Mouse (Mus musculus) naive thymus-derived CD4-positive, alpha-beta T cell, adult 2 months (primary cell): ENCODE results near the gene Lmx1a.

ENCODE experiments used
- DNase-seq: peaks from one replicate; pipeline ENCODE4 v3.0.0-alpha.2; 2011; ENCODE audit warnings: low read depth

The Lmx1a gene

DNA sequence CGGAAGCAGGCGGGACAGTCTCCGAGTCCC, at the start of gene Lmx1a:
Gene Lmx1a (plus strand): TSS at position 6 of the 30 bp plus-strand sequence.
- no peak for DNase-seq

DNA sequence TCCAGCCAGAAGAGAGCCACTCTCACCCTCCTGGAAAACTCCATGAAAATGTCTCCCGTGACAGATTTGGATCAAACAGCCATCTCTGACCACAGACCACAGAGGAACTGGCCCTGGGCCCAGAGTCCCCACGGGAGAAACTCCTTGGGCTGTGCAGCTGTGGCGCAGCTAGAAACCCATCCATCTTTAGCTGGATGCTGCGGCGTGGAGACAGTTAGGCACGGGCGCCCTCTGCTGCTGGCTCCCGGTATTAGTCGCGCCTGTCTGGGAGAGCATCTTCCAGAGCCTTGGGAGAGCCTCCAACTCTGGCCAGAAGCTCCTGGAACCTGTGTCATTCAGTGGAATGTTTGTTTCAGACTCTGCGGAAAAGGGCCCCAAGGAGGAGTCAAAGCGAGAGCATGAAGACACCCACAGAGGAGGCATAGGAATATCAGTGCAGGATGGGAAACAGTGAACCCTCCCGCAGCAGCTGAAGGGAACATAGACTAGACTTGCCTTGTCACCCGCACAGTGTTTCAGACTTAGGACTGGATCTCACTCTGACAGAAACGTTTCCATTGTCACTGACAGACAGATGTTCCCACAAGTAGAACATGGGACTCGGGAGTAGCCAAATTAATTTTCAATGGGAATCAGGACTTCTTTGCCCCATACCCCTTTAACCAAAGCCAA, 44.0 kb upstream of the Lmx1a start:
- DNase-seq = peak; percentile 7

GRCm38 (mm10) chr1:167648670-167649069, 40.4 kb upstream of the Lmx1a start:
- DNase-seq = no peak

DNA sequence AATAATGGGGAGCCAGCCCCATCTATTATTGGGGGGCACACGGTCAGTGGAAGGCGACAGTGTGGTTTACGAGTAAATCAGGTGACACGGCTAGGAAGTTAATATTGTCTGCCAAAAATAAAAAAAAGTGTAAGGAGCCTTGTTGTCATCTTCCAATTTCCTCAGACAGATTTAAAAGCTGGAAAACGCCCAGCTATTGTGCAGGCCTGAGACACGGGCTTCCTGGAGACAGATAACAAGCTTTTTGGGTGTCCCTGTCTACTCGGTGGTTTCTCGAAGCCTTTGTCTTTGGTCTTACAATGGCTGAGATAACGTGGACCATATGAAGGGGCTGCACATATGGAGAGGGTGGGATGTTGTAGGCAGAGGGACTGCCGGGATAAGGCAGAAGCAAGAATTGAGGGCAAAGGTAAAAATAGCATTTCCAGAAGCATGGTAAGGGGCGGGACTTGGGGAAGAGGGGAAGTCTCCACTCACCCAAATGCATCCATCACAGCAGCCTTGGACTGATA, 39.9 kb upstream of the Lmx1a start:
- no peak for DNase-seq

DNA sequence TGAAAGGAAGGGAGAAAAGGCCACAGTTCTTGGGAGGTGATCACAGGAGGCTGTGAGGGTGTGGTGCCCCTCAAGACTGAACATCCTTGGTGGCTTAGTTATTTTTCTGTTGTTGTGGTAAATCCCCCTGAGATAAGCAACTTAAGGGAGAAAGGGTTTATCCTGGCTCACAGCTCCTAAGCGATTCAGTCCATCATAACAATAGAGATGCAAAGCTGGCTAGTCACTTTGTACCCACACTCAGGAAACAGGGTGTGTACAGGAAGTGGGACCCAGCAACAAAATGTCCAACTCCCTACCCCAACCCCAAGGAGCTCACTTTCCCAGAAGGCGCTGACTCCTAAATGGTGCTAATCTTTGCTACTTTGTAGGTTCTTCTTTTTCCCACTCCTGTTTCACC, 36.7 kb upstream of the Lmx1a start:
- no peak for DNase-seq

GRCm38 (mm10) chr1:167659065-167659464, 30.0 kb upstream of the Lmx1a start:
- DNase-seq = no peak

GRCm38 (mm10) chr1:167660521-167661101, 28.4 kb upstream of the Lmx1a start:
- no peak for DNase-seq

DNA sequence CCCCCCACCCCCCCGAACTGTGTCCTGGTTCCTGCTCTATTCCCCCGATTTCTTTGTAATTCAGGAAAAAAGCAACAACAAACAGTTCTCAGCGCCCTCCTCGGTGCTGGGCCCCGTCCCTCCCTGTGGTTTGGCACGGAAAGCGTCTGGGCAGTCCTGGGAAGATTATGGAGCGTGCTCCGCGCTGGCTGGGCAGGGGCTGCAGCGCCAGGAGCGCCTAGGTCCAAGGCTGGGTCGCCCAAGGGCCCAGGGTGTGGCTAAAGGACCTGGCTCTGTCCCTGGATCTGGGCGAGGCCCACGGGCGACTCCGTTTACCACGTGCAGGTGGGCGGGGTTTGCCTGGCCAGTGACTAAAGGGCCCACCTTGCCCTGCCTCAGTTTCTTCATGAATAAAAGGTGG, 27.9 kb upstream of the Lmx1a start:
- DNase-seq = no peak

- no peak for DNase-seq
Observed at GRCm38 (mm10) chr1:167663136-167663535, 25.9 kb upstream of the Lmx1a start.

DNA sequence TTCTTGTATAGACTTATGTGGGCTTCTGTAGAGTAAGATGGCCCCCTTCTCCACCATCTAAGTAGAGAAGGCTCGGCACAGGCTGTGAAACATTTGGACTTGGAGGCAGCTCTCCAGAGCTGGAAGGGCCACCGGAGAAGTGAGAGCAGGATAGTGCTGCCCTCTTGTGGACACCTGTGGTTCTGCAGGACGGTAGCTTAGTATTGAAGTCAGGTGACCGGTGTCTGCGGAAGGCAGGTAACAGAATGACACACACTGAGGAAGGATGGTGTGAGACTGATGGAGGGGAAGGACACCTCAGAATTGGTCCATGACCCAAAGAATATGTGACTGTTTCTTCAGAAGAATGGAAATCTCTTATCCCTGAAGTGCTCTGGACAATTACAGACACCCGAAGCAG, 19.2 kb upstream of the Lmx1a start:
- peak; percentile 45 for DNase-seq

GRCm38 (mm10) chr1:167672433-167672987, 16.5 kb upstream of the Lmx1a start:
- no peak for DNase-seq

- no peak for DNase-seq
Observed at GRCm38 (mm10) chr1:167679061-167679460, 10.0 kb upstream of the Lmx1a start.

- no peak for DNase-seq
Observed at GRCm38 (mm10) chr1:167688001-167688346, 1.1 kb upstream of the Lmx1a start.

GRCm38 (mm10) chr1:167688347-167689231, 448 bp upstream of the Lmx1a start:
- DNase-seq = no peak

- no peak for DNase-seq
Observed at GRCm38 (mm10) chr1:167689262-167690137, 463 bp downstream of the Lmx1a start.

- DNase-seq = no peak
Observed at GRCm38 (mm10) chr1:167690138-167690710, 1.2 kb downstream of the Lmx1a start.

- DNase-seq = no peak
Observed at GRCm38 (mm10) chr1:167690716-167691550, 1.9 kb downstream of the Lmx1a start.

- DNase-seq = no peak
Observed at GRCm38 (mm10) chr1:167691911-167692682, 3.1 kb downstream of the Lmx1a start.

DNA sequence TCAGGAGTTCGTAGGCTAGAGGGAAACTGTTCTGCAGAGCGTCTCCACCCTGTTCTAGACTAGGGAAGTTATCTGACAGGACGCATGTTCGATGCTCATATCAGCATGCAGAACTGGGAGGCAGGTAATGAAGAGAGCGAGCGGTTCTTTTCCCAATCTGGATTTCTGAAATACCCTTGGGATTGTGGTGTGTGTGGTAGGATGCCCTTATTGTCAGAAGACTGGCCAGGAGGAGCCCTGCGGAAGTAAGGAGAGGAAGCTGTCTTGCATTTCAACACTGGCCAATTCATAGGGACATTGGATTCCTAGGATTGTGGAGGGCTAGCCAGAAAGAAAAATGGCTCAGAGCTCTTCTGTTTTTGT, 3.6 kb downstream of the Lmx1a start:
- no peak for DNase-seq

DNA sequence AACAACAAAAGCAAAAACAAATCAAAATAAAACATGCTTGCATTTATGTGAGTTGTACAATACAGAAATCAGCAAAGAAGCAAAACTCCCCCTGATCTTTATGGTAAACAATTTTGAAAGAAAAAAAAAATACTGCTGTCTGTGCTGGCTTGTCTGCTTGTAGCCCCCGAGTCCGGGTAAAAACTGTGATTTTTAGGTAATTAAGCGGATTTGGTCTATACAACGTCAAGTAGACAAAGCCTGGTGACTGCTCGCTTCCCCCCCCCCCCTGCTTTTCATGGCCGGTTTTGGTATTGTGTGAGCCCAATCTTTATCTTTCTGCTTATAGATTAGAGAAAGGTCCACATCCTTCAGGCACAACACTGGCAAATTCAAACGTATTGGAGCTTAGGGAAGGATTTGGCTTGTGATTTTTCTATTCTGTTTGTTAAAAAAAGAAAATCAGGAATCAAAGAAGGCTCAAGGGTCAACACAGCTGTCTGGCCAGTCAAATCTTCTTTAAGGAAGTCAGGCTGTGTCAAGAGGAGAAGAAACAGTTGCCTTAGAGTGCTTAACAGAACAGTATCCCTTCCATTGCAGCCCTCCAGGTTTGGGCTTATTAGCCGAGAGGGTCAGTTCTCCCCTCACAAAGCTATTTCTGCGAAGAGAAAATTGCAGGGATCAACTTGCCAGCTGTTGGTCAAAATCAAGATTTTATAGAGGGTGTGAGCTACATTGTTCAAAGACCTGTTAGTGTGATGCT, 4.6 kb downstream of the Lmx1a start:
- no peak for DNase-seq
